Mouse (Mus musculus) MEL (cell line): ENCODE data around the gene Ube2t. TPM values are rescaled to one million over a fixed set of nuclear protein-coding genes. Genes with fewer than 3 reads are reported as not detected.

Experiments
- DNase-seq: peaks from one replicate; pipeline ENCODE4 v3.0.0; 2011; ENCODE audit warnings: low read depth, low spot score
- H3K27ac ChIP-seq: 2 replicates; pipeline ENCODE4 v1.5.1; 2012; ENCODE audit warnings: low read depth, mild to moderate bottlenecking, control low read depth, low read length, moderate library complexity; ENCODE audit not compliant: control insufficient read depth
- H3K27me3 ChIP-seq, 2 experiments: fragments of 150-350 bp in 1 of 2; sonication (generic) in 1 of 2; 2 replicates each; pipeline ENCODE4 v1.6.1; 2012; ENCODE audit warnings: low read length in 2 of 2, mild to moderate bottlenecking in 2 of 2, improper control_type of control experiment in 1 of 2, moderate library complexity in 1 of 2; ENCODE audit not compliant: insufficient read depth in 2 of 2, control insufficient read depth in 1 of 2
- H3K36me3 ChIP-seq, 2 experiments: 2 replicates each; pipeline ENCODE4 v1.6.1; 2012 to 2014; ENCODE audit warnings: low read length in 2 of 2, improper control_type of control experiment in 1 of 2, inconsistent platforms in 1 of 2, mild to moderate bottlenecking in 1 of 2; ENCODE audit not compliant: insufficient read depth in 2 of 2, control insufficient read depth in 1 of 2
- H3K4me1 ChIP-seq, 2 experiments: fragments of 150-350 bp in 1 of 2; sonication (generic) in 1 of 2; 2 replicates each; pipeline ENCODE4 v1.6.1; 2012; ENCODE audit warnings: low read length in 2 of 2, improper control_type of control experiment in 1 of 2, mild to moderate bottlenecking in 1 of 2; ENCODE audit not compliant: insufficient read depth in 2 of 2, control insufficient read depth in 1 of 2
- H3K4me3 ChIP-seq, 2 experiments: fragments of 150-350 bp in 1 of 2; sonication (generic) in 1 of 2; 2 replicates each; pipeline ENCODE4 v1.5.1; 2012; ENCODE audit warnings: low read depth in 2 of 2, low read length in 2 of 2, mild to moderate bottlenecking in 2 of 2, moderate library complexity in 2 of 2, control low read depth in 1 of 2, improper control_type of control experiment in 1 of 2; ENCODE audit not compliant: control insufficient read depth in 1 of 2, insufficient read depth in 1 of 2
- H3K79me2 ChIP-seq: 2 replicates; pipeline ENCODE4 v1.6.1; 2012; ENCODE audit warnings: mild to moderate bottlenecking, low read length, moderate library complexity; ENCODE audit not compliant: control insufficient read depth, poor library complexity, insufficient read depth
- H3K9ac ChIP-seq: 2 replicates; pipeline ENCODE4 v1.6.1; 2012; ENCODE audit warnings: low read depth, mild to moderate bottlenecking, control low read depth, low read length, moderate library complexity; ENCODE audit not compliant: control insufficient read depth, poor library complexity, severe bottlenecking
- H3K9me3 ChIP-seq: fragments of 150-350 bp; sonication (generic); replicated peaks from 2 replicates; pipeline ENCODE4 v1.6.1; 2012; ENCODE audit warnings: mild to moderate bottlenecking, low read length, improper control_type of control experiment, moderate library complexity; ENCODE audit not compliant: insufficient read depth
- BHLHE40 ChIP-seq: IDR thresholded peaks from 2 replicates; pipeline ENCODE4 v1.6.1; 2012; ENCODE audit warnings: low read depth, mild to moderate bottlenecking, inconsistent platforms, low read length, improper control_type of control experiment, borderline replicate concordance
- CTCF ChIP-seq, 3 experiments: IDR thresholded peaks in 2 of 3; conservative IDR thresholded peaks in 1 of 3; 2 replicates each; pipeline ENCODE4 v1.5.1; 2011 to 2012; ENCODE audit warnings: low read length in 3 of 3, low read depth in 2 of 3, mild to moderate bottlenecking in 2 of 3, improper control_type of control experiment in 1 of 3, inconsistent platforms in 1 of 3, mixed read lengths in 1 of 3, moderate library complexity in 1 of 3; ENCODE audit not compliant: control insufficient read depth in 1 of 3, insufficient read depth in 1 of 3, poor library complexity in 1 of 3, severe bottlenecking in 1 of 3
- E2F4 ChIP-seq: IDR thresholded peaks from 2 replicates; pipeline ENCODE4 v1.6.1; 2011; ENCODE audit warnings: low read depth, low read length, improper control_type of control experiment, borderline replicate concordance
- GATA1 ChIP-seq: IDR thresholded peaks from 2 replicates; pipeline ENCODE4 v1.6.1; 2011; ENCODE audit warnings: low read depth, low read length, improper control_type of control experiment
- HCFC1 ChIP-seq: IDR thresholded peaks from 2 replicates; pipeline ENCODE4 v1.6.1; 2012; ENCODE audit warnings: low read depth, mild to moderate bottlenecking, inconsistent platforms, low read length, improper control_type of control experiment, moderate library complexity
- KAT2A ChIP-seq: conservative IDR thresholded peaks from 2 replicates; pipeline ENCODE4 v1.6.1; 2012; ENCODE audit warnings: low read depth, low read length, improper control_type of control experiment, inconsistent platforms
- MAZ ChIP-seq: IDR thresholded peaks from 2 replicates; pipeline ENCODE4 v1.6.1; 2012; ENCODE audit warnings: low read depth, mild to moderate bottlenecking, inconsistent platforms, low read length, improper control_type of control experiment
- MEF2A ChIP-seq: IDR thresholded peaks from 2 replicates; pipeline ENCODE4 v1.6.1; 2014; ENCODE audit warnings: low read depth, mild to moderate bottlenecking, inconsistent platforms, low read length, improper control_type of control experiment; ENCODE audit not compliant: poor library complexity, insufficient replicate concordance, severe bottlenecking; ENCODE audit errors: extremely low read depth
- MYB ChIP-seq: IDR thresholded peaks from 2 replicates; pipeline ENCODE4 v1.6.1; 2011; ENCODE audit warnings: mild to moderate bottlenecking, low read depth, low read length, improper control_type of control experiment
- MYC ChIP-seq: IDR thresholded peaks from 2 replicates; pipeline ENCODE4 v1.6.1; 2011; ENCODE audit warnings: low read depth, mild to moderate bottlenecking, low read length, improper control_type of control experiment, moderate library complexity
- NELFE ChIP-seq: IDR thresholded peaks from 2 replicates; pipeline ENCODE4 v1.6.1; 2011; ENCODE audit warnings: low read depth, low read length, improper control_type of control experiment
- NRF1 ChIP-seq: IDR thresholded peaks from 2 replicates; pipeline ENCODE4 v1.6.1; 2014; ENCODE audit warnings: low read depth, mild to moderate bottlenecking, inconsistent platforms, low read length, improper control_type of control experiment, moderate library complexity; ENCODE audit not compliant: poor library complexity, insufficient read depth, severe bottlenecking
- POLR2AphosphoS2 ChIP-seq: IDR thresholded peaks from 2 replicates; pipeline ENCODE4 v1.6.1; 2011; ENCODE audit warnings: low read length, improper control_type of control experiment
- RCOR1 ChIP-seq: IDR thresholded peaks from 2 replicates; pipeline ENCODE4 v1.6.1; 2012; ENCODE audit warnings: low read depth, mild to moderate bottlenecking, inconsistent platforms, low read length, improper control_type of control experiment
- TAL1 ChIP-seq: IDR thresholded peaks from 2 replicates; pipeline ENCODE4 v1.6.1; 2012; ENCODE audit warnings: mild to moderate bottlenecking, inconsistent platforms, low read length, moderate library complexity, mixed read lengths
- TCF12 ChIP-seq: IDR thresholded peaks from 2 replicates; pipeline ENCODE4 v1.6.1; 2014; ENCODE audit warnings: low read depth, mild to moderate bottlenecking, inconsistent platforms, low read length, improper control_type of control experiment, moderate library complexity
- ZKSCAN1 ChIP-seq: IDR thresholded peaks from 2 replicates; pipeline ENCODE4 v1.6.1; 2012; ENCODE audit warnings: low read depth, mild to moderate bottlenecking, inconsistent platforms, low read length, improper control_type of control experiment, moderate library complexity
- ZNF384 ChIP-seq: IDR thresholded peaks from 2 replicates; pipeline ENCODE4 v1.6.1; 2012; ENCODE audit warnings: low read depth, mild to moderate bottlenecking, inconsistent platforms, low read length, improper control_type of control experiment
- polyA plus RNA-seq, 2 experiments: library from polyadenylated mRNA; stranded (reverse) in 1 of 2; unstranded in 1 of 2; fragments of >175 nt in 1 of 2; fragments of >200 nt in 1 of 2; gene quantifications; 2 replicates each; pipeline versions ENCODE4 v1.2.1 to v1.2.4; 2012; ENCODE audit warnings: low replicate concordance in 2 of 2, low read depth in 1 of 2; ENCODE audit not compliant: insufficient read length in 2 of 2, insufficient read depth in 1 of 2, missing spikeins in 1 of 2
- total RNA-seq: library from RNA; depleted of rRNA; stranded (reverse); fragments of 300-350 nt; gene quantifications from 2 replicates; pipeline ENCODE4 v1.2.3, GENCODE M21; 2012

Gene Ube2t
- total and polyA plus RNA-seq, 3 experiments = 14.4 to 23.1 TPM; not detected in 1

GRCm38 (mm10) chr1:135014921-135015445 is 52.6 kb downstream of the Ube2t start:
- no peaks in the 10 kb centered on the region for H3K79me2 ChIP-seq
- TF ChIP-seq MAZ (no peak), NELFE (no peak), E2F4 (no peak), BHLHE40 (no peak), MYC (no peak), ZKSCAN1 (no peak), CTCF (IDR thresholded peaks at IDR 0.05 in 2 of 3, conservative IDR thresholded peaks at IDR 0.05 in 1 of 3; ENCODE audit: control insufficient read depth in 1 of 3, insufficient read depth in 1 of 3, low read depth in 2 of 3, low read length in 3 of 3, poor library complexity in 1 of 3, severe bottlenecking in 1 of 3) (no peak), POLR2AphosphoS2 (no peak)
- TF ChIP-seq, all 39 proteins: peak for 0
- H3K9me3 ChIP-seq = no peaks in the 10 kb centered on the region
- DNase-seq = no peak
- no peak overlapping the region for H3K4me3 ChIP-seq
- no peaks in the 10 kb centered on the region for H3K4me1 ChIP-seq
- no peak overlapping the region for H3K9ac ChIP-seq
- no peaks in the 10 kb centered on the region for H3K36me3 ChIP-seq
- peaks cover 3 to 7% of the 10 kb centered on the region in 2 experiments; a peak in 3 of 4 replicates for H3K27me3 ChIP-seq
- H3K27ac ChIP-seq = no peak overlapping the region

GRCm38 (mm10) chr1:135016907-135017655 is 54.7 kb downstream of the Ube2t start:
- Histone ChIP-seq H3K4me1 (no peaks in the 10 kb centered on the region), H3K27me3 (peaks cover 3 to 4% of the 10 kb centered on the region in 2 experiments; a peak in 3 of 4 replicates), H3K79me2 (no peaks in the 10 kb centered on the region), H3K27ac (no peak overlapping the region), H3K4me3 (no peak overlapping the region), H3K9ac (no peak overlapping the region), H3K36me3 (no peaks in the 10 kb centered on the region), H3K9me3 (no peaks in the 10 kb centered on the region)
- no peak for DNase-seq
- TF ChIP-seq ZNF384 (no peak), MYB (no peak), TAL1 (no peak), NRF1 (no peak), GATA1 (no peak), BHLHE40 (no peak)

- Histone ChIP-seq H3K79me2 (no peaks in the 10 kb centered on the region), H3K9me3 (no peaks in the 10 kb centered on the region), H3K4me1 (no peaks in the 10 kb centered on the region), H3K27ac (no peak overlapping the region), H3K9ac (no peak overlapping the region), H3K36me3 (no peaks in the 10 kb centered on the region), H3K27me3 (peaks cover 3 to 4% of the 10 kb centered on the region in 2 experiments; a peak in 3 of 4 replicates), H3K4me3 (no peak overlapping the region)
- no peak for DNase-seq
- no peak for TF ChIP-seq RCOR1
- no peak for TF ChIP-seq NELFE
- TF ChIP-seq KAT2A = no peak
- no peak for TF ChIP-seq ZKSCAN1
- TF ChIP-seq TCF12 = no peak
- no peak for TF ChIP-seq HCFC1
- TF ChIP-seq GATA1 = no peak
- no peak for TF ChIP-seq MYB
- no peak for TF ChIP-seq MEF2A
These were observed 55.3 kb downstream of the Ube2t start for GRCm38 (mm10) chr1:135017656-135018015.
